Mouse (Mus musculus) spleen, postnatal 10 days (tissue): ENCODE results near the gene Gm9837.

ENCODE experiments used
- DNase-seq, 2 experiments: peaks; one replicate each; pipeline ENCODE4 v3.0.0; 2021 to 2022; ENCODE audit warnings: low spot score in 2 of 2

Gm9837 gene

DNA sequence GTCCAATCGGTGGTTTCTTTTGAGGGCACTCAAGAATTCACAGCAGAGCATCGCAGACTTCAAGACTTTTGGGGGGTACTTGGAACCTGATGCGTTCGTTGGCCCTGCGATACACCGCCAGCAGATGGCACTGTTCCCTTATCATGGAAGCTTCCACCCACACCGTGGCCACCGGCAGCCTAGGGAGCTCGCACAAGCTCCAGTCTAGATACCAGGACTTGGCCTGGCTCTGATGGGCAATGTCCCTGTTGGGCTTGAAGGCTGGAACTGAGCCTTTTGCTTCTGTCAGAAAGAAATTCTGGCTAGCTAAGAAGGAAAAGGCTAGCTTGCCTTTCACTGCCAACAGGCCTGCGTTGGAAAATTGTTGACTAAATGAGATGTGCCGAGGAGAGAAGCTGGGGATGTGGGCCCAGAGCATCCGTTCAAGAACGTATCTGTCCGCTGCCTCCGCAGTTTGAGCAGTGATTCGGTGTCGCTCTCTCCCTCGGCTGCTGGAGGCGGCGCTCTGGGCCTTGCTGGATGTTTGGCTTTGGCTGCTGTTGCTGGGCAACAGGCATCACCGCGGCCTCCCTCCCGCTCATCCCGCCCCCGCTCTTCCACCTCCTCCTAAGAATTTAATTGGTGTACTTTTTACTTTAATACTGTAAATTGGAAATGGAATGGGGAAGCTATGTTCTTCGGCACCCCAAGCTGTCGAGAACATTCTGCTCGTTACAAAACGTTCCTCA lies at the start of gene Gm9837:
Gene Gm9837 (minus strand): TSS at position 512 of the 728 bp plus-strand sequence.
- peak; percentile 91 to 94 for DNase-seq

DNA sequence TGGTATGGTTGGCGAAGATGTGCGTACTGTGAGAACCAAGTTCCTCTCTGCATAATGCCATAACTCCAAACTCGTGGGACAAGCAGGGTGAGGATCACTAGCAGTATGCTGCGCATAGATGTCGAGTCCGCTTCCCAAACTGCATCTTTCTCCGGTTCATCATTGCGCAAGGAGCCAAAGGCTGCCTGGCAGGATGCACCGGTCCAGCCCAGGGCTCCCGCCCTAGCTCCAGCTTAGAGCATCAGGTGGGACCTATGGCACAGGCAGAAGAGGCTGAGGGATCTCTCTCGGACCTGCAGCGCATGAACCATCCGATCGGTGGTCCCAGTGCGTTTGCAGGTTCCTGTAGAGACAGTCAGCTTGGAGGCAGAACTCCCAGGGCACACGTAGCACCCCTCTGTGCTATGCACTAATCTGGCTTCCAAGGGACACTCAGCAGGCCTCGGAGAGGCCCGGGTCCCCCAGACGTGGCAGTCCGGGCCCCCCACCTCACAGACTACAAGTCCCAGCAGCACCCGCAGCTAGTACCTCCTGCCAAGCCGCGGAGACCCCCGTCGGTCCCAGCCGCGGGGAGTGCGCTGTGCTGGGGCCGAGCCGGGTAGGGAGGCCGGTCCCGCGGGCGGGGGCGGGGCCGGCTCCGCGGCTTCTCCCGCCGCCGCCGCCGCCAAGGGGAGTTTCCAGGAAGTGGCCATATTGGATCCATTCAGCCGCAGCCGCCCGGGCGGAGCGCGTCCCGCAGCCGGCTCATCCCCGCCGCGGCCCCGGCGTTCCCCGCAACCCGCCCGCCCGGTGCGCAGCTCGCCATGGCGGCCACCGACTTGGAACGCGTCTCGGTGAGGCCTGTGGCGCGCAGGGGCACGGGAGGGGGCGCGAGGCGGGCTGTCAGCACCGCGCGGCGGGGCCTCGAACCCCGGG lies 49.2 kb upstream of the Gm9837 start, which contains the start of gene Sept8:
Gene Sept8 (plus strand): TSS at position 51 of the 915 bp plus-strand sequence.
- peak; percentile 69 to 74 for DNase-seq

DNA sequence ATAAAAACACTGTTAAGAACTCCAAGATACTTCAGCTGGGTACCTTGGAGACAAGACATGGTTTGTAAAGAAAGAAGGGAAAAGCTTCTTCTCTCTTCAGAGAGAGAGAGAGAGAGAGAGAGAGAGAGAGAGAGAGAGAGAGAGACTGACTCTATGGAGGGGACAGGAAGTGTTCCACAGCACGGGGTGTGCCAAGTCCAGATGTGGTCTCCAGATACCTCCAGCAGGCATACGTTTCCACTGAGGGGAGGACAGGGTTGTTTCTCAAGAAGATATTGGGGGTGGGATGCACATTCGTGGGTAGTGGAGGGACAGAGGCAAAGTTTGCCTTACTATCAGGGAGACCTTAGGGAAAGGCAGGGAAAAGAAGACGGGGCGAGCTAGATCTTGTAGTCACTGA lies 48.5 kb upstream of the Gm9837 start:
- DNase-seq = peak; percentile 40 to 61

DNA sequence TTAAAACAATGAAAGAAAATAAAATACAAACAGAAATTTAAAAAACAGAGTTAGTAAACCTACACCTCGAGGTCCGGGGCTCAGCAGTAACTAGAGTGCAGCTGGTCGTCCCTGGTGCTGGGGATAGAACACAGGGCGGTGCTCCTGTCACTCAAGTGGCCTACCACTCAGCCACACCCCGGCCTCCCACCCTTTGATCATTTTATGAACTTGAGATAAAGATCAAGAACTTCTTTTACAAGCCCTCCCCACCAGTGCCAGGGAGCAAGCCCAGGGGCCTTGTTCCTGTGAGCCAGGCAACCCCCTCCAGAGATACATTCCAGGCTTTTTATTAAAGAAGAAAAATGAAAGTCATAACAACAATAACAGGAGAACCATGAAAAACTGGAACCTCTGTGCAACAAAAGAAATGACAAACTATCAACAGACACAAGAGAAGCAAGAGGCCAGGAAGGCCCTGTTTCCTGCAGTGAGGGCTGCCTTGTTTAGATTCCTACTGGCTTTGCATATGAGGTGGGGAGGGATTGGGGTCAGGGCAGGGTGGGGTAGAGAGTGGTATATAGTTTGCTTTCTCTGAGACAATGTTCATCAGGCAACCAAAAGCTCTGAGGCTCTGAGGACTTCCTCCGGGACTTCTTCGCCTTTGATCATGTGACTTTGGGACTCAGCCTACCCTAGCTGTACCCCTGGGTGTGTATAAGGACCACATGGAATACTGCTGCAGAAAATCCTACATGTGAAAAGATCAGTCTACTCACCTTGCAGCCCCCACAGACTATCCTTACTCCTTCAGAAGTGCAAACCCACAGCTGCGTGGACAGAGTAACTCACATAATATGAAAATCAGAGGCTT lies 46.7 kb upstream of the Gm9837 start:
- DNase-seq = peak in 1 of 2 experiments; percentile 43

- no peak for DNase-seq
Measured at GRCm38 (mm10) chr11:53510351-53510750, 40.1 kb upstream of the Gm9837 start.

GRCm38 (mm10) chr11:53508591-53508990 lies 38.3 kb upstream of the Gm9837 start:
- no peak for DNase-seq

DNA sequence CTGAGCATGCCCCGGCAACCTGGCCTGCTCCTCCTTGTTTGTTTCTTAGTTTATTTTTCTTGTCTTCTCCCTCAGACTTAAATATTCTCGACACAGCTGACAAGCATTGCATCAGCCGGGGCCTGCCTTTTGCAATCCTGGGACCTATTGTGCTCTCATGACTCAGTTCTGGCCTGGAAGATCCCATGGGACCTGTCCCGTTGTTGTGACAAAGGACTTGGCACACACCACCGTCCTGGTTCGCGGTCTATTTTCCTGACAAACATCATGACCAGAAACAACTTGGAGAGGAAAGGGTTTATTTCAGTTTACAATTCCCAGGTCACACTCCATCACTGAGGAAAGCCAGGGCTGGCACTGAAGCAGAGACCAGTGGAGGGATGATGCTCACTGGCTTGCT lies 37.9 kb upstream of the Gm9837 start:
- DNase-seq = no peak

GRCm38 (mm10) chr11:53507098-53507805 lies 37.0 kb upstream of the Gm9837 start:
- no peak for DNase-seq

- DNase-seq = no peak
Measured at GRCm38 (mm10) chr11:53505026-53505663, 34.9 kb upstream of the Gm9837 start.

- no peak for DNase-seq
Measured at GRCm38 (mm10) chr11:53504376-53504775, 34.1 kb upstream of the Gm9837 start.

- no peak for DNase-seq
Measured at GRCm38 (mm10) chr11:53503738-53504137, 33.5 kb upstream of the Gm9837 start.

GRCm38 (mm10) chr11:53502039-53502765 lies 31.9 kb upstream of the Gm9837 start:
- no peak for DNase-seq

DNA sequence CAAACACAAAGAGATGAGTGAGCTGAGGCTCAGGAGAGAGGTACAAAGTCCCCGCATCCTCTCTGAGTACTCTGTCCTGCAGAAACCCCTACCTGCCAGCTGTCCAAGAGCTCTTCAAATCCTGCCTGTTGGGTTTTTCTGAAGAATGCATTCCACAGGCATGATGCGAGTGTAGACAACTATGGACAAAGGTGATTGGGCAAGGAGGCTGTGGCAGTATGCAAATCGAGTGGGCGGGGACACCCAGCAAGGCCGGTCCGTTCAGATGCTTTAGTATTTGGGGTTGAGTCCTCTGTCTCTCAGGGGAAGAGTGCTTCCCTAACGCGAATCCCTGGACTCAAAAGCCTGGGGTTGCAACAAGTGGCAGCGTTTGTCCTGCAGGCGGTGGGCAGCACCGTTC lies 30.3 kb upstream of the Gm9837 start:
- no peak for DNase-seq

- DNase-seq = no peak
Measured at GRCm38 (mm10) chr11:53496946-53497345, 26.7 kb upstream of the Gm9837 start.

DNA sequence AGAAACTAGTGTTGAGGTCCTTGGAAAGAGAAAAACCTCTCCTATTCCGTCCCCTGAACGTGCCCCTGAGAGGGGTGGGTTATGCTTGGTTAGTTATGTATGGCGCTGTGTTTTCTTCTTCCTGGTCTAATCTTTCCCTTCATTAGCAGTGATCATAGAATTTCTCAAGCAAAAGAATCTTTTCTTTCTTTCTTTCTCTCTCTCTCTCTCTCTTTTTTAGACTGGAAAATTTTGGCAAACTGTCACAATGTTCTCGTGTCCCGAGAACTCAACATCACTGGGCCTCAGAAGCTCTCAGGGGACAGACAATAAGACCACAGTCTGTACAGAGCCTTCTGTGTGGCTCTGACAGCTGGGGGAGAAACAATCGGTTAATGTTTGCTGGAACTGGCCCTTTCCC lies 25.1 kb upstream of the Gm9837 start:
- no peak for DNase-seq

- no peak for DNase-seq
Measured at GRCm38 (mm10) chr11:53493243-53493955, 23.1 kb upstream of the Gm9837 start.

- no peak for DNase-seq
Measured at GRCm38 (mm10) chr11:53491954-53492401, 21.7 kb upstream of the Gm9837 start.

DNA sequence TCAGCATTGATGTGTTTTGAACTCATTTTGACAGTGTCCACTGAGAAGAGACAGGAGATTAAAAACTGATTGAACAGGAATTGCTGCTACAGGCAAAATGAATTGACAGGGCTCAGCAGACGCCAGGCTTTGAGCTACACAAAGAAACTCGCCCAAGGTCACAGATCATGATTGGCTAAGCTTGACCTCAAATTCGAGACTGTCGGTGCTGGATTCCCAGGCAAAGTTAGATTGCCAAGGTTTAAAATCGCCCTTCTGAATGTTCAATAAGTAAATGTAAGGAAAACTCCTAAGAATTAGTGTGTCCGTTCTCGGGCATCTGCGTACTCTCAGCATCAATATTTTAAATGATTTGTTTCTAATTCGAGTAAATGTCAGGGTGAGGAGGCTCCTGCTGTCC lies 19.1 kb upstream of the Gm9837 start:
- no peak for DNase-seq

GRCm38 (mm10) chr11:53489007-53489406 lies 18.7 kb upstream of the Gm9837 start:
- no peak for DNase-seq
